Mouse (Mus musculus) lung, adult 2 months (tissue): ENCODE measurements around the gene Ccdc85a.

ENCODE experiments used
- CTCF ChIP-seq: fragments of 200-500 bp; IDR thresholded peaks from 2 replicates; pipeline ENCODE4 v1.5.1; 2011; ENCODE audit warnings: mild to moderate bottlenecking, low read length, control low read depth; ENCODE audit not compliant: insufficient read depth
- POLR2A ChIP-seq: fragments of 200-500 bp; IDR thresholded peaks from 2 replicates; pipeline ENCODE4 v1.6.1; 2011; ENCODE audit warnings: low read depth, mild to moderate bottlenecking, control low read depth, low read length, borderline replicate concordance; ENCODE audit errors: extremely low read depth

DNA sequence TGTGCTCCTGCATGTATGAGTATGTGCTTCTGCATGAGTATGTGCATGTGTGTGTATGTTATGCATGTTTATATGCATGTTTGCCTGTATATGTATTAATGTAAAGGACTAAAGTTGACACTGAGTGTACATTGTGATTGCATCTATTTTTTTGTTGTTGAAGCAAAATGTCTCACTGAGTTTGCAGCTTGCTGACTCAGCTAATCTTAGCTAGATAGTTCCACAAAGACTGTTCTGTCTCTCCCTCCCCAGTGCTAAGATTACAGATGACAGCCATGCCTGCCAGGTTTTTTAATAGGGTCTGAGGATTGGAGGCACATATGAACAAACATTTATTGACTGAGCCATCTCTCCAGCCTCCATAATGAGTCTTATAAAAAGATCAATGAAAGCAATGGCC, 209.5 kb downstream of the Ccdc85a start:
- TF ChIP-seq POLR2A (no peak), CTCF (no peak)
